Mouse (Mus musculus): ENCODE results near the gene Gm2696.

Gm2696 gene

GRCm38 (mm10) chr10:77852559-77852958, 38.1 kb downstream of the Gm2696 start, which contains the start of gene Gm10318:
Gm10318 (plus strand) TSS chr10:77852859.
- no peak for DNase-seq

- DNase-seq = no peak
Observed at GRCm38 (mm10) chr10:77861675-77862074, 47.2 kb downstream of the Gm2696 start, which contains the start of gene Gm3285. Gm3285 (plus strand) TSS chr10:77861975.

- DNase-seq = peak; percentile 16
Observed at GRCm38 (mm10) chr10:77864067-77864761, 49.7 kb downstream of the Gm2696 start.

- DNase-seq = no peak
Observed at GRCm38 (mm10) chr10:77864762-77865143, 50.3 kb downstream of the Gm2696 start.

GRCm38 (mm10) chr10:77867546-77867945, 53.1 kb downstream of the Gm2696 start:
- no peak for DNase-seq

- no peak for DNase-seq
Observed at GRCm38 (mm10) chr10:77869651-77870050, 55.2 kb downstream of the Gm2696 start.

- no peak for DNase-seq
Observed at GRCm38 (mm10) chr10:77878985-77879384, 64.5 kb downstream of the Gm2696 start.

GRCm38 (mm10) chr10:77880305-77880704, 65.8 kb downstream of the Gm2696 start:
- DNase-seq = no peak

GRCm38 (mm10) chr10:77882553-77882952, 68.1 kb downstream of the Gm2696 start:
- no peak for DNase-seq
